In the genomic region with DNA sequence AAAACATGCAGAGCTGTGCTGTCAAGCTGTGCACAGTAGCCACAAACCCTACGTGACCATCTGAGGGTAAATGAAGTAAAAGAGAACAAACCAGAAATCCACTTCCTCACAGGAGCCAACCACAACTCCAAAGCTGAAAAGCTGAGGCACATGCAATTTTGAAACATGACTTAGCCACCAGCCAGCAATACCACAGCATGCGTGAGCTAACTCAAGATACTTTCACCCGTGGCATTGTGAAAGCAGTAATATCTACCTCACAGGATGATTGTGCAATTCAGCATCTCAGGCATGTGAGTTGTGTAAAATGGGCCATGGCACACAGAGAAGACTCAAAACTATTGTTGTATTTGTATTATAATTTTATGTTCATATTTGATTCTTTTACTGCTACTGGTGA, we compare ENCODE assay signal across 14 mouse cellular contexts. TPM values are rescaled to one million over a fixed set of nuclear protein-coding genes. Genes with fewer than 3 reads are reported as not detected.
DNase-seq lines count a peak whose midpoint lies in the region; ATAC-seq and TF ChIP-seq lines count a peak whose summit lies in the region.
"Had no signal": no experiment of that assay in that cellular context is flagged by ENCODE, and none has a peak within 500 bp of the region (broad histone marks: within the 10 kb centered on the region; RNA-seq: fewer than 3 reads in every experiment).

No protein-coding gene starts in this region.

- H3K79me2 ChIP-seq in C2C12 (ENCODE audit: control insufficient read depth, insufficient read depth) = no peaks in the 10 kb centered on the region

- DNase-seq in heart, adult 11 months = peak; percentile 91
- DNase-seq in heart, postnatal 25 days (ENCODE audit: low spot score) = no peak
- peak; percentile 53 to 80 for DNase-seq in monocyte, adult 2 months (ENCODE audit: low read depth in 1 of 2, low spot score in 2 of 2)
- no peak for DNase-seq in spleen, adult 12 weeks (ENCODE audit: low spot score)
- DNase-seq in cerebellum, adult 8-10 months = no peak
- DNase-seq: adrenal gland, postnatal 36 days; gastrocnemius, postnatal 10 days; heart, postnatal 4 days; kidney, postnatal 25 days; right cerebral cortex, postnatal 14 days had no signal

- H3K36me3 ChIP-seq in C2C12 (ENCODE audit: control insufficient read depth, insufficient read depth) = no peaks in the 10 kb centered on the region
- H3K36me3 ChIP-seq: limb, embryonic 12.5 days had no signal

- TF ChIP-seq CTCF in C2C12 (IDR thresholded peaks at IDR 0.05; ENCODE audit: control insufficient read depth, insufficient read depth, insufficient read length) = no peak

- ATAC-seq in hematopoietic stem cell, adult 5-6 weeks (replicated peaks in 1 of 2; ENCODE audit: insufficient read depth in 1 of 2, low FRiP score in 2 of 2, low TSS enrichment in 1 of 2, low read depth in 1 of 2, poor library complexity in 2 of 2, severe bottlenecking in 2 of 2) = peak; percentile 84 to 92
- no peak for ATAC-seq in erythroblast, adult 5-6 weeks (replicated peaks; ENCODE audit: low FRiP score, poor library complexity, severe bottlenecking)

- intact Hi-C loops in heart, postnatal 25 days (cut with DNase I) = no loop called here

- no peaks in the 10 kb centered on the region for H3K27me3 ChIP-seq in C2C12 (ENCODE audit: control insufficient read depth, insufficient read depth, insufficient read length)
- H3K27me3 ChIP-seq: limb, embryonic 12.5 days had no signal

- H3K79me3 ChIP-seq in C2C12 (ENCODE audit: low read depth) = no peaks in the 10 kb centered on the region

- H3K4me3 ChIP-seq in C2C12 (ENCODE audit: insufficient read depth, poor library complexity, severe bottlenecking) = no peak overlapping the region
- H3K4me3 ChIP-seq: limb, embryonic 12.5 days had no signal

- H3ac ChIP-seq in C2C12 (ENCODE audit: control insufficient read depth, insufficient read length, low read depth) = no peak overlapping the region

TF ChIP-seq in C2C12, 6 proteins besides CTCF, POLR2A, EP300 and RAD21:
- TF ChIP-seq MYOD1 (IDR thresholded peaks at IDR 0.05; ENCODE audit: control insufficient read depth, insufficient read length, low read depth) (no peak), CEBPB (IDR thresholded peaks at IDR 0.05; ENCODE audit: low read depth) (peak; percentile 36)
TF ChIP-seq in C2C12: peak in this region for 1.

RNA-seq across cellular contexts. Expression of gene Il15, which starts 19.7 kb away (rescaled TPM):
- total RNA-seq in heart, postnatal 25 days (2021) = 10 to 100 TPM; 29.5 to 34.6 TPM
- not detected for polyA plus RNA-seq in C2C12 (2012; fragmentation: generic; extraction: Trizol)
- 60.7 and 63.1 TPM in 2 replicates for total RNA-seq in hematopoietic stem cell, adult 5-6 weeks (2017)
- total RNA-seq in erythroblast, adult 5-6 weeks (2015; ENCODE audit: low replicate concordance) = 19.2 and 31.1 TPM in 2 replicates
- total RNA-seq in erythroblast, adult 5-6 weeks (2017; ENCODE audit: low replicate concordance) = 2.6 and 7.0 TPM in 2 replicates

Comparison
In these comparisons a context has a peak if more than half of its experiments do, and no peak if none do; other contexts are left out.
1. DNase-seq: peak in heart, adult 11 months (single experiment) and monocyte, adult 2 months (2 of 2); none in heart, postnatal 25 days (single experiment), spleen, adult 12 weeks (single experiment) and cerebellum, adult 8-10 months (single experiment).